Mouse (Mus musculus) heart, postnatal 0 days (tissue): ENCODE results near the gene Pbx4. TPM values are rescaled to one million over a fixed set of nuclear protein-coding genes. Genes with fewer than 3 reads are reported as not detected.

Source experiments
- ATAC-seq: fragments of 200-750 bp; cut with Nextera tagmentation; 2 replicates; pipeline ENCODE4 v1.8.0; 2017; ENCODE audit warnings: low read depth, moderate number of reproducible peaks, moderate library complexity; ENCODE audit not compliant: insufficient read depth
- DNase-seq: peaks from one replicate; pipeline ENCODE4 v3.0.0-alpha.2; 2016; ENCODE audit warnings: low spot score
- H3K27ac ChIP-seq: fragments of 300-500 bp; sonication (generic); 2 replicates; pipeline ENCODE4 v1.5.1; 2014; ENCODE audit warnings: low read depth, mild to moderate bottlenecking
- H3K27me3 ChIP-seq: fragments of 300-500 bp; sonication (generic); 2 replicates; pipeline ENCODE4 v1.6.1; 2014; ENCODE audit warnings: low read length, mixed read lengths; ENCODE audit not compliant: control insufficient read depth, insufficient read depth
- H3K36me3 ChIP-seq: fragments of 300-500 bp; sonication (generic); replicated peaks from 2 replicates; pipeline ENCODE4 v1.6.1; 2014; ENCODE audit warnings: low read length, mixed read lengths; ENCODE audit not compliant: control insufficient read depth, insufficient read depth
- H3K4me1 ChIP-seq: fragments of 300-500 bp; sonication (generic); 2 replicates; pipeline ENCODE4 v1.6.1; 2014; ENCODE audit warnings: antibody characterized with exemption; ENCODE audit not compliant: control insufficient read depth, insufficient read depth
- H3K4me2 ChIP-seq: fragments of 300-500 bp; sonication (generic); 2 replicates; pipeline ENCODE4 v1.6.1; 2014; ENCODE audit warnings: low read depth, mild to moderate bottlenecking, low read length, moderate library complexity
- H3K4me3 ChIP-seq: fragments of 300-500 bp; sonication (generic); 2 replicates; pipeline ENCODE4 v1.5.1; 2014; ENCODE audit warnings: low read depth, low read length
- H3K9ac ChIP-seq: fragments of 300-500 bp; sonication (generic); replicated peaks from 2 replicates; pipeline ENCODE4 v1.6.1; 2014; ENCODE audit warnings: low read depth, low read length, mixed read lengths
- H3K9me3 ChIP-seq: fragments of 300-500 bp; sonication (generic); replicated peaks from 2 replicates; pipeline ENCODE4 v1.6.1; 2016; ENCODE audit warnings: low read length; ENCODE audit not compliant: control insufficient read depth
- CTCF ChIP-seq: IDR thresholded peaks from 2 replicates; pipeline ENCODE4 v1.5.1; 2016; ENCODE audit warnings: antibody characterized with exemption, control low read depth, low read depth
- EP300 ChIP-seq: IDR thresholded peaks from 2 replicates; pipeline ENCODE4 v1.6.1; 2016; ENCODE audit warnings: antibody characterized with exemption, low read depth
- WGBS: fragments of 180-500 bp; shearing (Covaris S2); extraction: QIAGEN DNeasy Blood & Tissue Kit; methylation state at CpG from one replicate; pipeline ENCODE4 v1.1.7; 2014; 5-methylcytosine and 5-hydroxymethylcytosine counted together
- polyA plus RNA-seq: library from polyadenylated mRNA; unstranded; fragments of >200 nt; fragmentation: Nextera tagmentation; extraction: Ambion mirVana; gene quantifications from 2 replicates; pipeline ENCODE4 v1.2.1, GENCODE M21; 2015
- total RNA-seq: library from RNA; depleted of rRNA; stranded (reverse); fragments of >200 nt; gene quantifications from 2 replicates; pipeline ENCODE4 v1.2.3, GENCODE M21; 2014; ENCODE audit warnings: low replicate concordance

Gene Pbx4
- total and polyA plus RNA-seq, 2 experiments from 2014 or later: 1.9 TPM; not detected in 1

DNA sequence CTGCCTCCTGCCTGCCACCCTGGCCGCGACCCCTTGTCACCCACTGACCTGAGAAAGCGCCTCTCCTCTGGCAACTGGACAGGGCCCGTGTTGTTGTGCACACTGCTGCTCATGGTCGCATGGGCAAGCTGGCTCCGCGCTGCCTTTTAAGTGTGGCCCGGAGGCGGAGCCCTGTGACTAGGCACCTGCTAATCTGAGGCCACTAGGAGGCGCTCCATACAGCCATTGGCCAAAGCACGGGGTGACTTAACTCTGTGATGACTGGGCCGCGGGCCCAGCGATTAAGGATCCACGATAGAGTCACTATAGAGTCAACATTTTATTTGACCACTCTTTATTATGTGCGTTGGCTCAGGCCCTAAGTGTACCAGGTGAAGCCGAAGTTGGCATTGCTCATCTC is 61.6 kb downstream of the Pbx4 start:
- H3K4me1 ChIP-seq: peaks cover 24% of the 10 kb centered on the region
- H3K36me3 ChIP-seq: peaks cover 21% of the 10 kb centered on the region
- H3K27me3 ChIP-seq: peaks cover 14% of the 10 kb centered on the region
- WGBS: 53% methylated on average over 17 of the region's 17 CpGs
- no peak overlapping the region for H3K9ac ChIP-seq
- no peak overlapping the region for H3K4me2 ChIP-seq
- TF ChIP-seq EP300 (no peak), CTCF (peak; percentile 51)
- H3K9me3 ChIP-seq: no peaks in the 10 kb centered on the region
- DNase-seq: peak; percentile 65
- ATAC-seq: peak; percentile 54
- H3K4me3 ChIP-seq: no peak overlapping the region
- H3K27ac ChIP-seq: no peak overlapping the region

GRCm38 (mm10) chr8:69894836-69895332 is 62.6 kb downstream of the Pbx4 start:
- ATAC-seq (no peak), DNase-seq (no peak)
- 62% methylated on average over 6 of the region's 6 CpGs for WGBS
- Histone ChIP-seq H3K4me2 (no peak overlapping the region), H3K27ac (no peak overlapping the region), H3K9me3 (no peaks in the 10 kb centered on the region), H3K9ac (no peak overlapping the region), H3K4me3 (no peak overlapping the region), H3K4me1 (peaks cover 19% of the 10 kb centered on the region), H3K36me3 (peaks cover 21% of the 10 kb centered on the region), H3K27me3 (peaks cover 4% of the 10 kb centered on the region; the same call in 1 of the 2 replicates)
- TF ChIP-seq CTCF (no peak), EP300 (no peak)

DNA sequence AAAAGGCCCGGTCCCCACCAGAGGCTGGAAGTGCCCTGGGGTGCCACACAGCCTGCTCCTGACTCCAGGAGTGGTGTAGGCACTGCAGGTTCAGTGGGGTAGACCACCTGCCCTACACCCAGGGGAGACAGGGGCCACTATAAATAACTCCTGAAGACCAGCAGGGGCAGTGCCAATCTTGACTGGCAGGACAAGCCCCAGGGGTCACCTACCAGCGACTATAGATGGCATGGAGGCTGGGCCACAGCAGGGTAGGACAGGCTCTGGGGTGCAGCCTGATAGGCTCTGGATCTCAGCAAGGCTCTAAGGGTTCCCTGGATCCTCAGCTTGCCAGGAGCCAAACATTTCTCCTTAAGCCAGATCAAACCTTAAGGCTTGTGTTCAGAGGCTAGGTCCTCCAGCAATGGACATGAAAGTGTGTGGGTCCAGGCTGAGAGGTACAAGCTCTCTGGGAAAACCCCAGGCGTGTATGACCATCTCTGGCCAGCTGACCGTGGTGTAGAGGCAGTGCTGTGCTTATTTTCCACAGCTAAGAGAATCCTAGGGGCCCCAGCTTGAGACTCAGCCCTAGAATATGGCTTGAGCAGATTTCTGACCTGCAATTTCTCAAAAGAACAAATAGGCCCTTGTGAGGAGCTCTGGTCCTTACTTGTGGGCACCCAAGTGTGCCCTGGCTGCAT is 63.6 kb downstream of the Pbx4 start:
- Histone ChIP-seq H3K9me3 (no peaks in the 10 kb centered on the region), H3K4me2 (no peak overlapping the region), H3K36me3 (peaks cover 21% of the 10 kb centered on the region), H3K9ac (no peak overlapping the region), H3K4me1 (peaks cover 30% of the 10 kb centered on the region), H3K27ac (0 out of 2 replicates have a peak overlapping the region, but pooled peaks have one; percentile 36), H3K4me3 (no peak overlapping the region), H3K27me3 (no peaks in the 10 kb centered on the region)
- no peak for DNase-seq
- WGBS: 56% methylated on average over 4 of the region's 4 CpGs
- no peak for TF ChIP-seq EP300
- TF ChIP-seq CTCF: no peak
- ATAC-seq: peak; percentile 13; the same call in 1 of the 2 replicates

DNA sequence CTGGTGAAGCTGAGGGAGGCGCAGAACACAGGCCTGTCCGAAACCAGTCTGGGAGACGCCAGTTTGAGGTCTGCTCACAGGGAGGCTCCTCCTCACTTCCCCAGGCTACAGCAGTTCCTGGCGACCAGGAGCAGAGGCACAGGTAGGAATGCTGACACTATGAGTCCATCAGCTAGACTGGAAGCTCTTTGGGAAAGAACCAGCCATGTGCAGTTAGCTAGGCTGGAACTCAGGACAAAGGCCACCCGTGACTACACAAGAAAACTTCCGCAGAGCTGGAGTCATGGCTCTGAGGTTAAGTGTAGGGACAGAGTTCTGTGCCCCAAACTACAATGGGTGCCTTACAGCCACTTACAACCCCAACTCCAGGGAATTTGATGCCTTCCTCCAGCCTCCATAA is 65.6 kb downstream of the Pbx4 start:
- Histone ChIP-seq H3K4me1 (peaks cover 41% of the 10 kb centered on the region), H3K4me3 (no peak overlapping the region), H3K9me3 (no peaks in the 10 kb centered on the region), H3K4me2 (no peak overlapping the region), H3K27ac (no peak overlapping the region), H3K27me3 (no peaks in the 10 kb centered on the region), H3K36me3 (peaks cover 15% of the 10 kb centered on the region), H3K9ac (no peak overlapping the region; the same call in 1 of the 2 replicates)
- ATAC-seq (no peak), DNase-seq (no peak)
- WGBS: 80% methylated on average over 6 of the region's 6 CpGs
- TF ChIP-seq CTCF: no peak
- TF ChIP-seq EP300: no peak

DNA sequence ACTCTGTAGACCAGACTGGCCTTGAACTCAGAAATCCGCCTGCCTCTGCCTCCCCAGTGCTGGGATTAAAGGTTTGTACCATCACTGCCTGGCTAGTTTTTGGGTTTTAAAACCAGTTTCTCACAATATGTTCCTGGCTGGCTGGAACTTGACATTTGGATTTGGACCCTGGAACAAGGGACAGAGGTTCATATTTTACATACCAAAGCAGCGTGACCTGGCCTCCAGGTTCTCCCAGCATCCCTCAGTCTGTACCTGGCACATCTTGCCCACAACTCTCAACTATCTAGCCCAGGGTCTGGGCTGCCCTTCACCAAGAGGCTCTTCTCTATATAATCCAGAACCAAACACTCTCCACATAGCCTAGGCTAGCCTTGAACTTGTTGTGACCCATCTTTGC is 67.6 kb downstream of the Pbx4 start:
- no peak for TF ChIP-seq EP300
- no peak for TF ChIP-seq CTCF
- 84% methylated on average over 2 of the region's 2 CpGs for WGBS
- Histone ChIP-seq H3K27me3 (no peaks in the 10 kb centered on the region), H3K9ac (no peak overlapping the region), H3K27ac (no peak overlapping the region), H3K4me1 (peaks cover 45% of the 10 kb centered on the region), H3K36me3 (no peaks in the 10 kb centered on the region; the same call in 1 of the 2 replicates), H3K9me3 (no peaks in the 10 kb centered on the region), H3K4me2 (no peak overlapping the region), H3K4me3 (no peak overlapping the region)
- no peak for DNase-seq
- no peak for ATAC-seq
